Mouse (Mus musculus) hindbrain, embryonic 10.5 days (tissue): ENCODE results near the gene C1qtnf7. TPM values are rescaled to one million over a fixed set of nuclear protein-coding genes. Genes with fewer than 3 reads are reported as not detected.

Source experiments
- DNase-seq: peaks from one replicate; pipeline ENCODE4 v3.0.0-alpha.2; 2017; ENCODE audit warnings: low spot score
- H3K27ac ChIP-seq: fragments of 300-500 bp; sonication (generic); 2 replicates; pipeline ENCODE4 v1.5.1; 2016; ENCODE audit warnings: mild to moderate bottlenecking, moderate library complexity
- H3K27me3 ChIP-seq: fragments of 300-500 bp; sonication (generic); 2 replicates; pipeline ENCODE4 v1.6.1; 2016; ENCODE audit warnings: mild to moderate bottlenecking; ENCODE audit not compliant: poor library complexity, insufficient read depth, severe bottlenecking
- H3K36me3 ChIP-seq: fragments of 300-500 bp; sonication (generic); 2 replicates; pipeline ENCODE4 v1.6.1; 2016; ENCODE audit warnings: mild to moderate bottlenecking, moderate library complexity
- H3K4me1 ChIP-seq: fragments of 300-500 bp; sonication (generic); replicated peaks from 2 replicates; pipeline ENCODE4 v1.6.1; 2016; ENCODE audit warnings: mild to moderate bottlenecking
- H3K4me3 ChIP-seq: fragments of 300-500 bp; sonication (generic); 2 replicates; pipeline ENCODE4 v1.5.1; 2016; ENCODE audit warnings: mild to moderate bottlenecking, moderate library complexity
- H3K9me3 ChIP-seq: fragments of 300-500 bp; sonication (generic); 2 replicates; pipeline ENCODE4 v1.6.1; 2016; ENCODE audit warnings: mild to moderate bottlenecking, moderate library complexity
- WGBS: fragments of 180-500 bp; shearing (Covaris S2); methylation state at CpG from one replicate; pipeline ENCODE4 v1.1.7; 2016; 5-methylcytosine and 5-hydroxymethylcytosine counted together
- polyA plus RNA-seq: library from polyadenylated mRNA; unstranded; fragments of >200 nt; fragmentation: Nextera tagmentation; extraction: Ambion mirVana; gene quantifications from 2 replicates; pipeline ENCODE4 v1.2.1, GENCODE M21; 2016

The C1qtnf7 gene
- polyA plus RNA-seq, 1 experiment from 2014 or later = 0.93 TPM

- WGBS = 91% methylated on average over 13 of the region's 13 CpGs
- no peak for DNase-seq
- Histone ChIP-seq H3K27me3 (no peaks in the 10 kb centered on the region), H3K9me3 (no peaks in the 10 kb centered on the region), H3K4me3 (no peak overlapping the region), H3K36me3 (no peaks in the 10 kb centered on the region), H3K4me1 (no peaks in the 10 kb centered on the region), H3K27ac (no peak overlapping the region)
Measured at GRCm38 (mm10) chr5:43517313-43517712, 2.0 kb downstream of the C1qtnf7 start.

GRCm38 (mm10) chr5:43519905-43520304 lies 4.6 kb downstream of the C1qtnf7 start:
- no peaks in the 10 kb centered on the region for H3K36me3 ChIP-seq
- no peaks in the 10 kb centered on the region for H3K9me3 ChIP-seq
- H3K4me3 ChIP-seq = no peak overlapping the region
- no peak overlapping the region for H3K27ac ChIP-seq
- H3K4me1 ChIP-seq = no peaks in the 10 kb centered on the region
- 82% methylated on average over 2 of the region's 2 CpGs for WGBS
- no peaks in the 10 kb centered on the region for H3K27me3 ChIP-seq
- DNase-seq = no peak

- Histone ChIP-seq H3K27me3 (no peaks in the 10 kb centered on the region), H3K36me3 (no peaks in the 10 kb centered on the region), H3K4me3 (no peak overlapping the region), H3K9me3 (no peaks in the 10 kb centered on the region), H3K27ac (no peak overlapping the region), H3K4me1 (no peaks in the 10 kb centered on the region)
- WGBS = 75% methylated on average over 7 of the region's 7 CpGs
- DNase-seq = no peak
Measured at GRCm38 (mm10) chr5:43521369-43521768, 6.0 kb downstream of the C1qtnf7 start.

GRCm38 (mm10) chr5:43522866-43523265 lies 7.5 kb downstream of the C1qtnf7 start:
- WGBS = 76% methylated on average over 1 of the region's 1 CpGs
- no peak overlapping the region for H3K27ac ChIP-seq
- no peaks in the 10 kb centered on the region for H3K36me3 ChIP-seq
- no peak overlapping the region for H3K4me3 ChIP-seq
- DNase-seq = no peak
- no peaks in the 10 kb centered on the region for H3K4me1 ChIP-seq
- no peaks in the 10 kb centered on the region for H3K27me3 ChIP-seq
- H3K9me3 ChIP-seq = no peaks in the 10 kb centered on the region

- no peak for DNase-seq
- H3K36me3 ChIP-seq = no peaks in the 10 kb centered on the region
- H3K27me3 ChIP-seq = no peaks in the 10 kb centered on the region
- WGBS = 73% methylated on average over 6 of the region's 6 CpGs
- no peak overlapping the region for H3K4me3 ChIP-seq
- H3K9me3 ChIP-seq = no peaks in the 10 kb centered on the region
- no peaks in the 10 kb centered on the region for H3K4me1 ChIP-seq
- H3K27ac ChIP-seq = no peak overlapping the region
Measured at GRCm38 (mm10) chr5:43526874-43527584, 11.7 kb downstream of the C1qtnf7 start.

GRCm38 (mm10) chr5:43530186-43530585 lies 14.8 kb downstream of the C1qtnf7 start:
- no peak for DNase-seq
- Histone ChIP-seq H3K4me3 (no peak overlapping the region), H3K36me3 (no peaks in the 10 kb centered on the region), H3K4me1 (no peaks in the 10 kb centered on the region), H3K27me3 (no peaks in the 10 kb centered on the region), H3K27ac (no peak overlapping the region), H3K9me3 (no peaks in the 10 kb centered on the region)
- 92% methylated on average over 3 of the region's 3 CpGs for WGBS

GRCm38 (mm10) chr5:43530886-43531285 lies 15.5 kb downstream of the C1qtnf7 start:
- Histone ChIP-seq H3K9me3 (no peaks in the 10 kb centered on the region), H3K4me1 (no peaks in the 10 kb centered on the region), H3K27ac (no peak overlapping the region), H3K36me3 (no peaks in the 10 kb centered on the region), H3K27me3 (no peaks in the 10 kb centered on the region), H3K4me3 (no peak overlapping the region)
- WGBS = 93% methylated on average over 1 of the region's 1 CpGs
- DNase-seq = no peak

- no peak overlapping the region for H3K4me3 ChIP-seq
- H3K27me3 ChIP-seq = no peaks in the 10 kb centered on the region
- no peak for DNase-seq
- H3K36me3 ChIP-seq = no peaks in the 10 kb centered on the region
- WGBS = 81% methylated on average over 14 of the region's 14 CpGs
- no peak overlapping the region for H3K27ac ChIP-seq
- H3K4me1 ChIP-seq = no peaks in the 10 kb centered on the region
- H3K9me3 ChIP-seq = no peaks in the 10 kb centered on the region
Measured at GRCm38 (mm10) chr5:43538322-43539167, 23.2 kb downstream of the C1qtnf7 start.

GRCm38 (mm10) chr5:43539168-43539516 lies 23.8 kb downstream of the C1qtnf7 start:
- WGBS = 72% methylated on average over 3 of the region's 3 CpGs

GRCm38 (mm10) chr5:43539871-43540270 lies 24.5 kb downstream of the C1qtnf7 start:
- Histone ChIP-seq H3K27me3 (no peaks in the 10 kb centered on the region), H3K4me1 (no peaks in the 10 kb centered on the region), H3K36me3 (no peaks in the 10 kb centered on the region), H3K9me3 (peaks cover 4% of the 10 kb centered on the region; the same call in 1 of the 2 replicates), H3K27ac (no peak overlapping the region), H3K4me3 (no peak overlapping the region)
- DNase-seq = no peak

More at GRCm38 (mm10) chr5:43539168-43539516, 23.8 kb downstream of the C1qtnf7 start:
- no peaks in the 10 kb centered on the region for H3K4me1 ChIP-seq
- no peak for DNase-seq
- H3K4me3 ChIP-seq = no peak overlapping the region
- H3K36me3 ChIP-seq = no peaks in the 10 kb centered on the region
- no peaks in the 10 kb centered on the region for H3K9me3 ChIP-seq
- H3K27me3 ChIP-seq = no peaks in the 10 kb centered on the region
- no peak overlapping the region for H3K27ac ChIP-seq

GRCm38 (mm10) chr5:43541492-43541891 lies 26.2 kb downstream of the C1qtnf7 start:
- Histone ChIP-seq H3K36me3 (no peaks in the 10 kb centered on the region), H3K4me1 (no peaks in the 10 kb centered on the region), H3K27ac (no peak overlapping the region), H3K9me3 (peaks cover 4% of the 10 kb centered on the region; the same call in 1 of the 2 replicates), H3K4me3 (no peak overlapping the region), H3K27me3 (no peaks in the 10 kb centered on the region)
- 90% methylated on average over 5 of the region's 5 CpGs for WGBS
- DNase-seq = no peak

GRCm38 (mm10) chr5:43542246-43542845 lies 27.0 kb downstream of the C1qtnf7 start:
- Histone ChIP-seq H3K36me3 (no peaks in the 10 kb centered on the region), H3K27ac (no peak overlapping the region), H3K27me3 (no peaks in the 10 kb centered on the region), H3K4me3 (no peak overlapping the region), H3K4me1 (no peaks in the 10 kb centered on the region), H3K9me3 (peaks cover 4% of the 10 kb centered on the region; the same call in 1 of the 2 replicates)
- WGBS = 77% methylated on average over 7 of the region's 7 CpGs
- no peak for DNase-seq

GRCm38 (mm10) chr5:43549951-43550350 lies 34.6 kb downstream of the C1qtnf7 start:
- H3K9me3 ChIP-seq = no peaks in the 10 kb centered on the region
- no peaks in the 10 kb centered on the region for H3K36me3 ChIP-seq
- H3K27me3 ChIP-seq = no peaks in the 10 kb centered on the region
- H3K4me3 ChIP-seq = no peak overlapping the region
- 73% methylated on average over 4 of the region's 4 CpGs for WGBS
- DNase-seq = no peak
- no peak overlapping the region for H3K27ac ChIP-seq
- H3K4me1 ChIP-seq = no peaks in the 10 kb centered on the region
